Mouse (Mus musculus): Measurements from ENCODE around the gene Nus1. TPM values are rescaled to one million over a fixed set of nuclear protein-coding genes. Genes with fewer than 3 reads are reported as not detected.

Nus1 gene
- total RNA-seq, 2 experiments from 2014 or later, result 28.9 to 33.6 TPM

DNA sequence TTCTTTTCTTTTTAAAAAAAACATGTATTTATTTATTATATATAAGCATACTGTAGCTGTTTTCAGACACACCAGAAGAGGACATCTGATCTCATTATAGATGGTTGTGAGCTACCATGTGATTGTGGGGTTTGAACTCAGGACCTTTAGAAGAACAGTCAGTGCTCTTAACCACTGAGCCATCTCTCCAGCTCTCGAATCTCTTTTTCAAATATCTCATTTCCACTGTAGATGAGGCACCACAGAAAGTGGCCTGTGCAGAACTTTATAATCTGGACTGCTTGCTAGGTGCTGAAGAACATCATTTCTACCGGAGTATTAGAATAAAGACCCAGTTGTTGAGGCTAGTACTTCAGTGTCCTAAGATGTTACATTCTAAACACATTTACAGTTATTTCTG is 2.3 kb upstream of the Nus1 start:
- DNase-seq, result no peak
- intact Hi-C loops (cut with DNase I), result no loop called here

DNA sequence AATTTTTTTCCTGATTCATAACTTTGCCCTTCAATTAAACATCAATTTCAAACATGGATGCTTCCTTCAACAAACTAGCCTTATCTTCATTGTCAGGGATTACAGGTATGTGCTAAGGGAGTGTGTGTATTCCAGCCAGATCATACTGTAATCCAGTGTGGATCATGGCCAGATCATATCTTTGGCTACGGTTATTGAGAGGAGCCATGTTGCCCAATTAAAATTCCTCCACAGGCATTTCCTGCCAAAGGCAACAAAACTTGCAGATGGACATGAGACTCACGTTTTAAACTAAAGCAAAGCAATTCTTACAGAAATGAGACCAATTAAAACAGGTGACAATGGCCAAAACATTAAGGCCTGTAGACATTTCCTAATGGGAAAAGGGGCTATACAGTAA is 889 bp upstream of the Nus1 start:
- intact Hi-C loops (cut with DNase I), result loop anchor here (2.0 kb wide), 1 partner anchor 28 kb away; the partner anchor contains the start of gene Nepn
- DNase-seq, result no peak

DNA sequence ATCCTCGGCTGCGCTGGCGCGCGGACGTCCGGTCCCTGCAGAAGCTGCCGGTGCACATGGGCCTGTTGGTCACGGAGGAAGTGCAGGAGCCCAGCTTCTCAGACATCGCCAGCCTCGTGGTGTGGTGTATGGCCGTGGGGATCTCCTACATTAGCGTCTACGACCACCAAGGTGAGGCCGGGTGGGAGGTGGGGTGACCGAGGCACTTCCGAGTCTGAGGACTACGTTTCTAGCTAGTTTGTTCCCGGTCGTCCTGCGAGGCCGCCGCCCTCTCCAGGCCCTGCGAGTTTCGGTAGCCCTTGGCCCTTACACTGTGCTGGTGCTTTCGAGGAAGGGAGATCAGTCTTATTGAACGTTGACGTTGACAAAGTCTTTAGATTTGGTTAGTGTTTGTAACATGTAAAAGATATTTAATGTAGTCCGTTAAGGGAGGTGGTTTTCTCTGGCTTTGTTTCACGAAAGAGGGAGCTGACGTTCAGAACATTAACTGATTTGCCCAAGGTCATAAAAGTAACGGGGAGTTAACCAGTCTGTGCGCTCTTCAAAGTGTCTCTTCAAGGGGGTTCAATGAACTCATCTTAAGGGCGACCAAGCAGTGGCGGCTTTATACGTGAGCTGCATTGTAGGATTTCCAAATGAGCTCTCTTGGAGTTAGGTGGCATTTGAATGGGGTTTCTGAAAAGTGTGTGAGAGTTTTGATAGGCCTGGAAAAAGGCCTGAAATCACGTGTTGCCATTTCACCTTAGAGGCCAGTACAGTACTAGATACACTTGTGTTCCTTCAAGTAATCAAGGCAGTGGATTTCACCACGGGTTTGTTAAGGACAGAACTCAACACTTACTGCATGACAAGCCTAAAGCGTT is 882 bp downstream of the Nus1 start:
- intact Hi-C loops (cut with DNase I), result loop anchor here (2.0 kb wide), 2 partner anchors 29 to 35 kb away; partner anchors contain the start of genes Gopc and Nepn

DNA sequence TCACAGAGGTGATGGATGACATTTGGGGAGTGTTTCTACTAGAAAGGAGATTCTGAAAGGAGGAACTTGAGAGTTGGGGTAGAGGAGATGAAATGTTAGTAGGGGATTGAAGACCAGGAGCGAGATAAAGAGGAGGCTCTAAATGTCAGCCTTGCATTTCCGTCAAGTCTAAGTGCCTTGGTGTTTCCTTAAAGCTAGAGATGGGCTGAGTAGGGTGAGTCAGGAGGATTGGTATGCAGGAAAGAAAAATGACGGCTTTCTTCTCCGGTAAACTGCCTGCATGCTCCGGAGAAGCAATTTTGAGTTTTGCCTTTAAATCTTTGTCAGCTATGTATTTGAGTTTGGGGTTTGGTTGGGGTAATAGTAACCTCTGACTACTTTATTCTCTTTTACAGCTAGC is 1.6 kb downstream of the Nus1 start:
- intact Hi-C loops (cut with DNase I), result loop anchor here (2.0 kb wide), 1 partner anchor 36 kb away; the partner anchor contains the start of gene Gopc
- no peak for DNase-seq

More for the DNA sequence above, 882 bp downstream of the Nus1 start:
- no peak for DNase-seq

DNA sequence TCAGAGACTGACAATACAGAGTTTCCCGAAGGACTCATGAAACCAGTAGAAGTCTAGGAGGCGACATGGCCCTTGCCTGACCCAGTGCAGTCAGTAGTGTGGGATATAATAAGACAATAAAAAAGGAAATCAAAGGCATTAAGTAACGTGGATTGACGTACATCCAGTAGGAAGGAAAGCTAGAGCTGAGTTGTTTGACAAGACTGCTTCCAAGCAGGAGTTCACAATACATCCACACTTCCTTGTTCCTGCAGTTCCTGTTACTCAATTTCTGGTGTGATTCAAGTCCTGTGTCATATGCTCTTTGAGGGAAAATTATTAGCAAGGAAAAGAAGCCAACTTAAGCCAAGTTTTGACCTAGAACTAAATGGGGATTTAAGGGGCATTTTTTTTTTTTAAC is 2.1 kb downstream of the Nus1 start:
- no peak for DNase-seq
- intact Hi-C loops (cut with DNase I), result loop anchor here (2.0 kb wide), 1 partner anchor 37 kb away; the partner anchor contains the start of gene Gopc

DNA sequence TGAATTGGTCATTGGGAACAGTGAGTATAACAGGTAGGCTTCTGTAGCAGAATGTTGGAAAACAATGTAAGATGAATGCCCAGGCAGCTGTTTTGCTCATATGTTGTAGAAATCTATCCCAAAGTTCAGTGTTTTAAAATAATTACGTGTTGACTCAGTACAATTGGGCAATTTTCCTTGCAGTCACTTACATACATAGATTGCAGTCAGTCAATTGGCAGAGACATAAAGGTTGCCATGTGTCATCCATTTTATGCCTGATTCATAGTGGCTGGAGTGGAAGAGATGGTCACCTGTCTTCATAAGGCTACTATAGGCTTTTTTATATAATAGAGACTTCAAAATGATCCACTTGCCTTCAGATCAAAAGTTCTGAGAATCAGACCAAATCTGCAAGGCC is 3.2 kb downstream of the Nus1 start:
- intact Hi-C loops (cut with DNase I), result no loop called here
- DNase-seq, result no peak

DNA sequence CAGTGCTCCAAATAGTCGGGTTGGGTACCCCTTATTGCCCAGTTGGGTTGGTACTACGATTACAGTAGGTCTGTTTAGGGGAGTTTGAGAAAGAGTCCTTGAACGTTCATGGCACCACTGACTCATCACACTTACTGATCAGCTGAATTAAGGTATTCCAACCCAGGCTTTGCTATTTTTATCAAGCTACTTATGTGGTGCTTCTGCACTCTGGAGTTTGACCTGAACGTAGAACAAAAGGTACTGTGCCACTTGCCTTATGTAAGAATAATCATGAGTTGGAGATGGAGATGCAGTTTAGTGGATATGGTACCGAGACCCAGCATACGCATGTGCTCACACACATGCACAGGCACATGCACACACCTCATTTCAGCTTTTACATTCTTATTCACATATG is 4.4 kb downstream of the Nus1 start:
- no peak for DNase-seq
- intact Hi-C loops (cut with DNase I), result no loop called here

DNA sequence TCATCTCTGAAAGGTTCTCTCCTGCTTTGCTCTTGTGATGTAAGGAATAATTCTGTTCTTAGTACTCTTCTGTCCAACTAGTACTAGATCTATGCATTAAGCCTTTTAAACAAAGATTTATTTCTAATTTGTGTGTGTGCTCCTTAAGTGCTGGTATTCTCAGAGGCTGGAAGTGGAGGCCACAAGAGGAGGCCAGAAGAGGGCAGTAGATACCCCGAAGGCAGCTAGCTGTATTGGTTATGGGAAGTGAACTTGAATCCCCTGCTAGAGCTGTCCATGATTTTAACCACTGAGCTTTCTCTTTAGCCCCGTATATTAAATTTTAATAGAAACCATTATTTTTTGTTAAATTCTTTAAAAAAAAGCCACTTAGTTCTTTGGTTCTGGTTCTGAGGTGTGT is 5.8 kb downstream of the Nus1 start:
- DNase-seq, result no peak
- intact Hi-C loops (cut with DNase I), result no loop called here

DNA sequence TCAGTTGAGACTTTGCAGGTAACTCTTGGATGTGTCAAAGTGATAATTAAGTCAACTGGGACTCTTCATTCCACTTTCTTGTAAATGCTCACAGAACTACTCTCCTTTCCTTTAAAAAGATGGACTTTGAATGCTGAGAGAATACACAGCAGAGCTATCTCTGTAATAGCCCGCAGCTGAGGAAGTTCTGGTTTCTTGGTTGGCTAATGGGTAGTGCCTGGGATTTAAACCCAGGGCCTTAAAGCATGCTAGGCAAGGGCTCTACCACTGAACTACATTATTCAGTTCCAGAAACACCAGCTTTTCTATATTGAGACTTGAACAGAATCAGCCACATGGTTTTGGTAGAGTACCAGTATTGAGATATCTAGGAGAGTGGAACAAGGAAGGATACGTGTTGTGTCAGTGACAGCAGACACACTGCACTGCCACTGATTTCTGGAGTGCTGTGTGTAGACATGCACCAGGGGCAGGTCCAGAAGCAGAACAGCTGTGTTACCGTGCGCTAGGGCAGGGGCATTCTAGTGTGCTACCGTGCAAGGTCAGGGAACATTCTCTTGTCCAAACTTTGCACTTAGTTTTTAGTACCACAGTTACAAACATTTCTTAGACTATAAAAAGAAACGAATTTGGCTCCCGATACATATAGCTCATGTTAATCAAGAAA is 9.1 kb downstream of the Nus1 start:
- intact Hi-C loops (cut with DNase I), result no loop called here
- no peak for DNase-seq

DNA sequence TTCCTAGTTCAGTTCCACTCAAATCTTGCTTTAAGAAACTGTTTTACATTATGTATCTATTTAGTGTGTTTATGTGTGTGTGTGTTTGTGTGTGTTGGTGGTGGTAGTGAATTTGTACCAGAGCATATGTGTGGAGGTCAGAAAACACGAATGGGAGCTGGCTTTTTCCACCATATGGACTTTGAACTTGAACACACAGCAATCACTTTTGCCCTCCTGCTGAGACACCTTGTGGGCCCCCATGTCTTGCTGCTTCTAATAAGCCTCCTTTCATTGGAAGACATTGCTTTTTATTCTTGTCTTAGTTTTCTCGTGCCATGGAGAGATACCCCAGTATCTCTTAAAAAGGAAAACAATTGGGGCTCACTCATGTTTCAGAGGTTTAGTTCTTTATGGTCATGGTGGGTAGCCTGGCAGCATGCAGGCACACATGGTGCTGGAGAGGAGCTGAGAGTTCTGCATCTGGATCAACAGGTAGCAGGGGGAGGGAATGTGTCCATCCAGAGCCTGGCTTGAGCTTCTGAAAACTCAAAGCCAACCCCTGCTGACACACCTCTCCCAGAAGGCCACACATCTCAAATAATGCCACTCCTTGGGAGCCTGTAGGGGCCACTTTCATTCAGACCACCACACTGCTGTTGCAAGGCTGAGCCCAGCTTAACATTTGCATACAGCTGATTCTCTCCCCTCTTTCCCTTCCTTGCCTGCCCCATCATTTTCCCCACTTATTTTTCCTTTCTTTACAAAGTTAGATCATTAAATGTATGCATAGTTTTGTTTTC is 10.5 kb downstream of the Nus1 start:
- intact Hi-C loops (cut with DNase I), result no loop called here
- no peak for DNase-seq

DNA sequence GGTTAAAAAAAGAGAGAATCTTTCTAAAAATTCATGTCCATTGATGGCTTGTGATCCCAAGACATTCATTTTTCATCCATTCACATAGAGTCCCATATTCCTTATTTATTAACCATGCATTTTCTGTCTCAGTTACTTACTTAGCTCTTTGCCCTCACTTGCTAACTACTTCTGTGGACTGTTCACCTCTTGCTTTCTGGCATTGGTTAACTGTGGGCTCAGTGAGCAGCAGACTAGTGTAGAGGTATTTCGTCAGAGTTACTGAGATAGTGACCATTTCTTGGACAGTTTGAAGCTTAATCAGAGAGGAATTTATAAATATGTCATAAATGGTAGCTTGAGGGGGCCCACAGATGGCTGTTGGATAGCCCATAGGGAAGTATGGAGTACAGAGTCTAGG is 13.6 kb downstream of the Nus1 start:
- no peak for DNase-seq
- intact Hi-C loops (cut with DNase I), result no loop called here

DNA sequence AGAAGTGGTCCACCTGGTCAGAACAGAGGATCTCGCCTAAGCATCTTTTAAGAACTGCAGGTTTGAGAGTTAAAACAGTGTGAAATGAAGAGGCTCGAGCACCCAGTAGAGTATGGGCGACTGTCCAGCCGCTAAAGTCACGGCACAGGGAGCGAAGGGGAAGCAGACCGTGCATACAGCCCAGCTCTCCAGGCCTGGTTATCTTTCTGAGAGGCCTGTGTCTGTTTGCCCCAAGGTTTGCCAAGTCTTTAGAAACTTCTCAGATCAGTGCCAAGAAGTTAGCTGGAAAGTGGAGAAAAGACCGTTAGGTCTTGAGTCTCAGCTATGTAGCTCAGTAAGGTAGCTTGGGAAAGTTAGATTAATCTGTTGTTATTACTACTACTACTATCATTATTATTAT is 17.5 kb downstream of the Nus1 start:
- intact Hi-C loops (cut with DNase I), result no loop called here
- DNase-seq, result no peak

DNA sequence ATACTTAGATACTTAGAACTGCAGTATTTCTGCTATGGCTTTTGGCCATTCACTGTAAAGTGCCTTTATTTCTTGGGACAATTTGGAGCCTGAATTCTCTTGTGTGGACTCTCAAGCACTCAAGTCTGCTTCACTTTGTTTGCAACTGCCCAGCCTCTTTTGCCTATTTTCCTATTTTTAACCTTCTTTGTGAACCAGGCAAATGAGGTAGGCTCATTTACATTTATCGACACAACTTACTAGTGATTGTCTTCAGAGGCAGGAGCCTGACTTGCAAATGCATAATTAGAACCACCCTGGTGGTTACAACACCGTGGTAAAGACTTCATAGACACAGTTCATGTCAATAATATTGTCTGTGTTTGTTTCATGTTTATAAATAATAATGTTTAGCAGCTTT is 43.3 kb downstream of the Nus1 start:
- intact Hi-C loops (cut with DNase I), result no loop called here
- no peak for DNase-seq

DNA sequence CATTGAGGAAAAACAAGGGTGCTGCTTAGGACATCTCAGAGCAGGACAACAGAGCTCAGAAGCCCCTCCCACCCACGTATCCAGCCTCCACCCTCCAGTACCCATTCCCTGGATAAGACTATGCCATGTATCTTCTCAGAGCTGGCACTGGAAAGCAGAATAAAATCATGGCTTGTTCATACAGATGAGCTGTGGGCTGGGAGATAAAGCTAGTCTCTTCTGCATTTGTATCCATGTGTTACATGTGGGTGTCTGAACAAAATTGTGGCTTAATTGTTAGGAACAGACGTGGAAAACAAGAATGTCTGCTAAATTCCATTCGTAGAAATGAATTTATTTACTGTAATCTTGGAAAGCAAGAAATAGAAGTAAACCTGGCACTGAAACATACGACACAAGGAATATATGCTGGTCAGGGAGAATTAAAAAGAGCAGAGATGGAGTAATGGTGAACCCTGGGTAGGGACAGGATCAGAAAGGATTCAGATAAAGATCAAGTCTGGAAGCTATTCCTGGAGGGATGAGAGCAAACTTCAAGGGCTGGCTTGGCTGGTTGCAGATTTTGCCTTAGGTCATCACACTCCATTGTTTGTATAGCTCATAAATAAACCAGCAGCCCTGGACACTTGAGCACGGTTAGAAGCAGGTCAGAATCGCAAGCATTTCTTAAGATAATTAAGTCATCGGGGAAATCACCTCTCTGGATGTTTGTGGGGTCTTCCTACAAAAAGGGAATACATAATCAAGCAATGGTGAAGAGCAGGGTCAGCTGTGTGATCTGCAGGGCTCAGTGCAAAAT is 46.8 kb downstream of the Nus1 start:
- no peak for DNase-seq
- intact Hi-C loops (cut with DNase I), result no loop called here

DNA sequence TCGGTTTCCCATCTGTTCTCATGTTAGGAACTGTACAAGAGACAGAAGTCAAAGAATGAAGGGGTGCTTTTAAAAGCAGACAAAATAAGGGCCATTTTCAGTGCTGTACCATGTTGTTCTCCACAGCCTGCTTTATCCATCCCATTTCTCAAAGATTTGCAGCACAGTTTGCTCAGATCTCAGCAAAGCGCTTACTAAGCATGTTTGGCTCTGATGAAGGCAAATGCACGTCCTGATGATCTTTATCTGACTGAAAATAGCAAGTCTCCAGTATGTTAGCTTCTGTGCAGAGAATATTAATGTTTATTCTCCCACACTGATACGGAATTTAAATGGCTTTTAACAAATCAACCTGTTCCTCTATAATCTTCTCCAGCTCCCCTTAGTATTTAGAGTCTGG is 54.2 kb downstream of the Nus1 start:
- intact Hi-C loops (cut with DNase I), result no loop called here
- DNase-seq, result no peak

Other genes with a start within 250 kb of the Nus1 start
- under 1 TPM in 1 of 2 experiments, not detected in 1; 0.03 TPM for gene Ros1, start 222.3 kb upstream of the Nus1 start, total RNA-seq (2021)
- 1 to 10 TPM; 3.7 to 3.8 TPM for gene Dcbld1, start 183.9 kb upstream of the Nus1 start, total RNA-seq (2021)
- gene Gm26741, start 58.8 kb upstream of the Nus1 start, total RNA-seq (2021), result not detected
- gene Gopc, start 35.4 kb upstream of the Nus1 start, total RNA-seq (2021), result 10 to 100 TPM; 12.1 to 13.4 TPM
- under 1 TPM; 0.53 to 0.65 TPM for gene Nepn, start 28.6 kb upstream of the Nus1 start, total RNA-seq (2021)